Mouse (Mus musculus): ENCODE measurements around the gene Btbd9.
"Not testable (repeated sequence)": the region's sequence is repeated elsewhere in the genome, so short reads cannot be mapped to it uniquely, and the experiment has no call there.

The Btbd9 gene

DNA sequence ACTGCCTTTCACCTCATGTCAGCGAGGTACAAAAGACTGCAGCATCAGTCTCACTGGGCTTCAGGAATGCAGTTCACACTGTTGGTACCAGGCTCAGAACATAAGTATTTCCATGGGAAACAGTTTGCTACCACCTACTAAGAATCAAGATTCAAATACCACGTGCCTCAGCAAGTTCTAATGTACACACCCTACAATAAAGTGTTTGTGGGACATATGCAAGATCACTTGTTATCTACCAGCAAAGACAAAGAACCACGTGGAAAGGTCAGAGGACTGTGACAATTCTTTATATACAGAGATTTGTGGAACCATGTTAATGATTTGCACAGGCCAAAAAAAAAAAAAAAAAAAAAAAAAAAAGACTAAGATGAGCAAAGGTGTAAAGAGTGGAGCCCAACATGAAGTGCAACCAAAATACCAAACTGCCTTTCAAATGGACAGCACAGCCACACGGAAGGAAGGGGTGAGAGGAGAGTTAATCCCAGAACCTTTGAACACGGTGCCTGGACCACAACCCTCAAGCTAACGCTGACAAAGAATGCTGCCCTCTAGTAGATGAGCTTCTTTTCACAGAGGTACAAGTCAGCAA is 12.7 kb downstream of the Btbd9 start:
- intact Hi-C loops (cut with DNase I): no loop called here

DNA sequence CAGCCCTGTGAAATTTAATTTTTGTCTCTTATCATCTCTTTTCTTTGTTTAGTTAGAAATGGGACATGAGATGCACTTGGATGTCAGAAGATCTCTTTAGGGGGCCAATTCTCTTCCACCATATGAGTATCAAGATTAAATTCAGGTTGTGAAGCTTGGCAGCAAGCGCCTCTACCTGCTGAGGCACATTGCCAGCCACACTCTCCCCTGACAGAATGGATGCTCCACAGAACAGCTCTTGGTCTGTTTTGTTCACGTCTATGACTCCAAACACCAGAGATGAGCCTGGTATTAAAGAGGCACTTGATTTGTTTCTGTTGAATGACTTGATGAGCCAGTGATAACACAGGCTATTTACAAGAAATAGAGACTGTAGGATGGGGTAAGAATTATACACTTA is 13.5 kb downstream of the Btbd9 start:
- intact Hi-C loops (cut with DNase I): no loop called here

GRCm38 (mm10) chr17:30559536-30559935 is 16.8 kb downstream of the Btbd9 start:
- intact Hi-C loops (cut with DNase I): loop anchor here (5.0 kb wide), 1 partner anchor 123 kb away; no protein-coding TSS in a partner anchor

DNA sequence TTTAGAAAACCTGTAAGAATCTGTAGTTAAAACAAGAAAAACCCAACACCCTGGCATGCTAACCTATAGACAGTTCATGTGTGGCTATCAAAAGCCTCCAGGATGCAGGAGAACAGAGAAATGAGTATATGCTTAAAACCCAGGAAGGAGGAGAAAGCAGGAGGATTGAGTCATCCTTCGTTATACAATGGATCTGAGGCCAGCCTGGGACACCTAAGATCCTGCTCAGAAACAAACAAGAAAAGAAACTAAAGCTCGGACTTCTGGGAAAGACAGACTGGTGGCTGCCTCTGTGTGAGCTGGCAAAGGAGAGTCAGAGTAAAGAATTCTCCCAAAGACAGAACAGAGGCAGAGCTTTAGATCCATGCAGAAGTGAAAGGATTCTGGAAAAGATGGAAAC is 17.7 kb downstream of the Btbd9 start:
- intact Hi-C loops (cut with DNase I): loop anchor here (5.0 kb wide), 1 partner anchor 124 kb away; no protein-coding TSS in a partner anchor

DNA sequence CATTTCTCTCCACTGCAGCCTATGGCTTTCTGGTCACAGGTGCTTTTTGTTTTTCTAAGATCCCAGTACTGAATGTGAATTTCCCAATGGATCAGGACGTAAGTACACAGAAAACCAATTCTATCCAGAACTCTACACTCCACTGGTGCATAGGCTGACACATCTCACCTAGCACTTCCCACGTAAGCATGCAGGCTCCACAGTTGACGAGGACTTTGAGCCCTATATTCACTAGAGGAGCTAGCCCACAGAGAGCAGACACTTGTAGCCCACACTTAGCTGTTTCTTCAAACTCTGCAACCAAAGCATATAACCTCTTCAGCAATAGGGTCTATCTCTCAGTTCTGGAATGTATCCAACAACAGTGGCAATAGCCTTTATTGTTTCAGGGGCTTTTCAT is 19.8 kb downstream of the Btbd9 start:
- intact Hi-C loops (cut with DNase I): loop anchor here (5.0 kb wide), 1 partner anchor 126 kb away; no protein-coding TSS in a partner anchor

DNA sequence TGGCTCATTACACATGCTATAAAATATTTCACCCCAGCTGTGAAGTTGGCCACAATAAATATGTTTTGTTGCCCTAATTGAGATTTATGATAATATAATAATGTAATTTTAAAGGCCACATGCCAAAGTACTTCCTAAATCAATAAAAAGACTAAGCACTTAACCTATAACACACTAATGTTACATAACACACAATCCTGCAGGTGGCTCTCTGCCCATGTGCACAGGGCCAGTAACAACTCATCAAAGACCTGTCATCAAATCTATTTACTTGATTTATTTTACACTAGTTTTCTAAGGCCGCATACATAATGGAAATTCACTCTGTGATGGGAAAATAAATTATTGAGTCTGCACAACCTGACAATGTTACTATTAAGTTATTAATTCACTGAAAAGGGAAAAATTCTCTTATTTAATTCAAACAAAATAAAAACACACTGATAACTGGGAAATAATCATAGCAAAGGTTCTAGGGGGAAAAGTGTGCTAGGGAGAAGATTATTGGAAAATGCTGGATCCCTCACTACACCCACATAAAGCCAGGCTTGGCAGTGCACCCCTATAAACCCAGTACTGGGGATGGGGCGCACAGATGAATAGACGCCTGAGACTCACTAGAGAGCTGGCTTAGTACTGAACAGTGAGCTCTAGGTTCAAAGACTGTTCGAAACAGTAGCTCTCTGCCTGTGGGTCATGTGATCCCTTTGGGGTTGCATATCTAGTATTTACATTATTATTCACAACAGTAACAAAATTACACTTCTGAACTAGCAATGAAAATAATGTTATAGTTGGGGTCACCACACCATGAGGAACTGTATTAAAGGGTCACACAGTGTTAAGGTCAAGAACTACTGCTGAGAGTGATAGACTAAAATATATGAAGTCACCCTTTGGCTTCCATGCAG is 23.0 kb downstream of the Btbd9 start:
- intact Hi-C loops (cut with DNase I): no loop called here

- intact Hi-C loops (cut with DNase I): no loop called here
Observed at GRCm38 (mm10) chr17:30550774-30551107, 25.5 kb downstream of the Btbd9 start.

- intact Hi-C loops (cut with DNase I): no loop called here
Observed at GRCm38 (mm10) chr17:30549899-30550773, 26.2 kb downstream of the Btbd9 start.

DNA sequence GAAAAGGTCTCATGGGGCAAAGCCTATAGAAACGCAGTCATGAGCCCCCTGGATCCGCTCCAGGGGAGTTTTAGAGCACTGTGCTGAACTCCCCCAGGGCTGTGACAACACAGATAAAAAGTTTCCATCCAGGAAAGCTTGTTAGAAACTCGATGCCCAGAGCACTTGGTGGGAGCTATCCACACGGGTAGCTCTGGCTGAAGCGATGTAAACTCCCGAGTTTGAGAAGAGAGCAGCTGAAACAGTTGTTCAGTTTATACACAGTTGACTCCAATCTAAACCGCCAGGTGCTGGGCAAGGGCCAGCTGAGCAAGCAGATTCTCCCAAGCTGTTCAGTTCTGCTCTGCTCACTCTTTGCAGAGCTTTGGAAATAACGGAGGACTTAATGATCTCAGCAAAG is 37.2 kb downstream of the Btbd9 start:
- intact Hi-C loops (cut with DNase I): no loop called here

DNA sequence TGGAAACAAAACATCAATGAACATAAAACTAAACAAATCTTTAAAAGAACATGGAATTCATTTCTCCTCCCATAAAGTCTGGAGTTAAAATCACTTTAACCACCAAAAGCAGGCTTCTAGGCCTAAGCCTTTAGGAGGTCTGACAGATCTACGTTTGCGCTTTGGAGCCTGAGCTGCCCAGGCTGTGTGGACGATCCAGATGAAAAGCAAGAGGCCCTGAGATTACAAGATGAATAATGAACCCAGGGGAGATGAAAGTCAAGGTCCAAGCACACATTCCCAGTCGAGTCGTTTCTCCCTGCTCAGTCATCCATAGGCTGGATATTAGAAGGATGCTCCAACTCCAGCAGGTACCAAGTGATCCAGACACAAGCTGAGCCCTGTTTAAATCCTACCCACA is 39.6 kb downstream of the Btbd9 start:
- intact Hi-C loops (cut with DNase I): no loop called here

- intact Hi-C loops (cut with DNase I): no loop called here
Observed at GRCm38 (mm10) chr17:30533098-30533497, 43.2 kb downstream of the Btbd9 start.

- intact Hi-C loops (cut with DNase I): no loop called here
Observed at GRCm38 (mm10) chr17:30530542-30530940, 45.7 kb downstream of the Btbd9 start.

- intact Hi-C loops (cut with DNase I): no loop called here
Observed at GRCm38 (mm10) chr17:30529632-30530541, 46.4 kb downstream of the Btbd9 start.

DNA sequence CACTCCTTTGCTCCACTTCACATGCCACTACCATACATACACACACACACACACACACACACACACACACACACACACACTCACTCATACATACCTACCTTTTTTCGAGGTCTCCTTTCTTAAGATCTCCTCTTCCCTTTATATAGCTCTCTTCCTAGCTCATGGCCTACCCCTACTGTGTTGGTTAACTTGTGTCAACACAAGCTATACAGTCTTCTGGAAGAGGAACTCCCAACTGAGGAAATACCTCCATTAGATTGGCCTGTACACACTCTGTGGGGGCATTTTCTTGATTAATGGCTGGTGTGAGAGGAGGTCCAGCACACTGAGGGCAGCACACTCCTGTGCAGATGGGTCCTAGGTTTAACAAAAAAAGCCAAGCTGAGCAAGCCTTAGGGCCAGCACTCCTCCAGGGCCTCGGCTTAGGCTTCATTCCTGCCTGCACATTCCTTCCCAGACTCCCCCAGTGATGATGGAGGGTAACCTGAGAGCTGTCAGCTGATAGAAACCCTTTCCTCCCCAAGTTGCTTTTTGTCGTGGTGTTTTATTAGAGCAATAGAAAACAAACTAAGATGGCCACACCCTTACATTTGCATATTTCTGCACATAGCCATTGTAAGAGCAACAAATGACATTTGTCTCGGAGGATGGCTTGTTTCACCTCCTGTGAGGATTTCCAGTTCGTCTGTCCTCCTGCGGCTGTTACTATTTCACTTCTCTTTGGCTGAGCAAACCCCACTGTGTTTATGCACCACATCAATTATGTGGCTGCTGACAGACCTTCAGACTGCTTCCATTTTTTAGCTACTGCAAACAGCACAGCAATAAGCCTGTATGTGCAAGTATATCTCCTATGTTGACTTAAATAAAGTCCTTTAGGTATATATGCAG is 50.6 kb downstream of the Btbd9 start:
- intact Hi-C loops (cut with DNase I): no loop called here

- intact Hi-C loops (cut with DNase I): no loop called here
Observed at GRCm38 (mm10) chr17:30524451-30524850, 51.8 kb downstream of the Btbd9 start.

DNA sequence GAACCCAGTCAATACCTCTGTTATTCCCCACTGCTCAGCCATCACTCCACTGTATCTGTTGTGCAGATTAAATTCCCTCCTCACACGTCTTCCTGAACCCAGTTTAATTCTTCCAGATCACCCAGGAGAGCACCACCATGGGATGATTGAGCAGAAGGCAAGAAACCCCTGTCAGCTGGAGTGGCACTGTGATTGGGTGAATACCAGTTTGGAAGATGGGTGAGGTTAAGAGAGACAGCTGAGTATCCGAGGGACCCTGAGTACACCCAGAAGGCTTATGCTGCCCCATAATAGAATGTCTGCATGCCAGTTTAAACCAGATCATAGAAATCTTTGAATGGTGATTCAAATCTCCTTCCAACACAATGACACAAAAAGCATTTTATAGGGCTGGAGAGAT is 52.5 kb downstream of the Btbd9 start:
- intact Hi-C loops (cut with DNase I): no loop called here

- intact Hi-C loops (cut with DNase I): no loop called here
Observed at GRCm38 (mm10) chr17:30522406-30523078, 53.7 kb downstream of the Btbd9 start.

GRCm38 (mm10) chr17:30519172-30519512 is 57.1 kb downstream of the Btbd9 start:
- intact Hi-C loops (cut with DNase I): not testable (repeated sequence)

All from adrenal gland (tissue).